Mouse (Mus musculus) gastrocnemius, adult 8-10 months (tissue): ENCODE results near the gene Prkn. TPM values are rescaled to one million over a fixed set of nuclear protein-coding genes. Genes with fewer than 3 reads are reported as not detected.

Experiments
- DNase-seq, 2 experiments: peaks; one replicate each; pipeline ENCODE4 v3.0.0; 2022; ENCODE audit warnings: low spot score in 2 of 2
- total RNA-seq, 4 experiments: library from RNA; stranded (reverse); gene quantifications; 2 replicates each; pipeline ENCODE4 v1.2.4; 2022

Prkn gene
- total RNA-seq, 4 experiments from 2014 or later, result 21.6 to 26.5 (median 23.0) TPM

DNA sequence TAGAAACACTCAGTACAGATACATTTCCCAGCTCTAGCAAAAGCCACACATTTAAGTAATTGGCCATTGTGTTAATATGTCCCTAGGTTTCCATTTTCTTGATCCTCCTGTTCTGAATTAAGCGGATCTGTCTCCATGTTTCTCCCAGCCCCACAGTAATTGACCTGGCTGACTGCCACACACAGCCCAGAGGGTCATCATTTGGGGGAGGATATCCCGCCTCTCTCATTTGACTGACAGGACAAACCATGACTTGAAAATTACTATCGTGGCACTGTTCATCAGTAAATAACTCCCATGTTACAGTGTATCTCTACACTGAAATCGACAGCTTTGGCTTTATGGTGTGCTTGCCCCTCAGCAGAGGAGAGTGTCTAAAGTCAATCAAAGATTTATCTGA, 146.9 kb downstream of the Prkn start:
- no peak for DNase-seq

DNA sequence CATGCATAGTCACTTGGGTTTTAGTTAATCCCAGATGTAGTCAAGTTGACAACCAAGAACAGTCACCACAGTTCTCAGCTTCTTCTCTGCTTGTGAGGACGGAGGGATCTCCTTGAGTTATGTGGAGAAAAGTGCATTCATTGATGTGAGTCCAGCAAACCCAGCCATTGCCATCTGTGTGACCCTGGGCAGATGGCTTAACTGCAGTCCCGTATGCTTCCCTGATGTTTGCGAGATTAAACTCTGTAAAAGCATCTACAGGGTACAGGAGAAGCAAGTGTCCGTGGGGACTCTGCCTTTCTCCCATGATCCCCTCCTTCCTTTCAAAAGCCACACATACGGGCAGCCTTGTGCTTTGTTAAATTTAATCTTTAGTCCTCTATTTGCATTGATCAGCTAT, 157.1 kb downstream of the Prkn start:
- DNase-seq, result no peak

DNA sequence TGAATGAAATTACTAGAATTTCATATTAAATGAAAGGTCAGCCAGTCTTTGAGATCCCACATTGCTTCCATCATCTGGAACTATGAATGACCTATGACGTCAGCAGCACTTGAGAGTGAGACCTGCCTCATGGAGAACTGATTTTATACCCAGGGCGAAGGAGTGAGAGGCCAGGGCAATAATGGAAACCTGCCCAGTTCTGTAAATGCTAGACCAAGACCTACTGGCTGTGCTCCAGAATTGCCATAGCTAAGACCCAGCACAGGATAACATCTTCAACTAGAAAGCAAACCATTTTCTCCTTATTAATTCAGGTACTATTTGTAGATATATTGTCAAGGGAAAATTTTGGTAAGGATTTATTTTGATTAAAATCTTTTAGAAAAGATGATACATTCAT, 183.2 kb downstream of the Prkn start:
- DNase-seq, result no peak

DNA sequence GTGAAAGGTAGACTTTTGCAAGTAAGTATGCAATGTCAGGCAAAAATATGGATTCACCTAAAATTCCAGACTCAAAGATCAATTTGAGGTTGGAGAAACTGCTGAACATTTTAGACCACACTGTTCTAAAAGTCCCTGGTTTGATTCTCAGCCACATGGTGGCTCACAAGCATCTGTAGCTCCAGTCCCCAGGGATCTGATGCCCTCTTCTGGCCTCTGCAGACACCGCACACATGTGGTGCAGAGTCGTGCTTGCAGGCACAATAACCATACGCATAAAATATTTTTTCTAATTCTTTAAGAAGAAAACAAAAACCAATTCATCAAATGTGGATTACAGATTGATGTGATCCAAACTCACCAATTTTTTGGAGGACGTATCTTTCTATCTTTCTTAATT, 189.2 kb downstream of the Prkn start:
- DNase-seq, result no peak

DNA sequence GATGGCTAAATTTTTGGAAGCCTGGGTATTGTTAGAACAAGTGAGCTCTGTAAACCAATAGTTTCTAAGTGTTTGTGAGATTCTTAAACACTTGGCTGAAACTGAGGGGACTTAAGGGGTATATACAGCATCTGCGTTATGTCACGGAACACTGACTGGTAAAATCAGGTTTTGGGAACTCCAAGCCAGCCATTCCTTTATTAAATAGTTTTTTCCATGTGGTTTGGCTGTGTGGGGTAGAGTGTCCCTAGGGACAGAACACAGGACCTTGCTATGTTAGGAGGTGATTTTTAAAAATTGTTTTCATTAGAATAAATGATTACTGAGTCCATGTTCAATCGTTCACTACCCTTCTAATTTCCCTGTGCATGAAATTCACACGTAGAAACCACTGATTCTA, 190.8 kb downstream of the Prkn start:
- DNase-seq, result no peak

DNA sequence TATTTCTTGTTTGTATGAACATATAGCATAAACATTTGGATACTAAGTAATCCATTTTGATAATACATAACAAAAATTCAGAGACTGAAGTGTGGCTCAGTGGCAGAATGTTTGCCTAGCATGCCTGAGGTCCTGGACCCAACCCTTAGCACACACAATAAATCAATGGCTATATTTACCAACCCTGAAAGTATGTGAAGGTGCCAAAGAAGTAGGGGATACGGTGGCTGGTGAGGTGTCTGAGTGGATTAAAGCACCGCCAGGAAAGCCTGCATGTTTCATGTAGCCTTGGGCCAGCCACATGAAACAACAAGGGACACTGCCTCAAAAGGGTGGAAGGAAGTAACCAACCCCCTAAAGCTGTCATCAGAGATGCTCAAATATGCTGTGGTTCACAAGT, 192.2 kb downstream of the Prkn start:
- DNase-seq, result no peak

DNA sequence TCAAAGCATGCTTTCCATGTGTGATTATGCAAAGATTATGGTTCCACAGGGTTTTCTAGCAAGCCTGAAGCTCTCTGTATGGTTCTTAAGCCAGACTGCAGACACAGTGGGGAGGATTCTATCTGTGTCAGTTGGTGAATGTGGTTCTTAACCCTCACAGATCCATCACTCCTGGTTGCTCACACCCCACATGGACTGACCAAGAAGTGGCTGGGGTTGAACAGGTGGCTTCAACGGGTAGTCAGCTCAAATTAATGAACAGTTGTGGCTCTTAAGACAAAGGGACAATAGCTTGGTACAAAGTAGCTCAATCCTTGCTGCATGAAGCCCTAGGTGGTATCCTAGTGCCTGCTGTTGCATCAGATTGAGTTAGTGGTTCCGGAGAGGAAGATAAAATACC, 193.4 kb downstream of the Prkn start:
- DNase-seq, result no peak

DNA sequence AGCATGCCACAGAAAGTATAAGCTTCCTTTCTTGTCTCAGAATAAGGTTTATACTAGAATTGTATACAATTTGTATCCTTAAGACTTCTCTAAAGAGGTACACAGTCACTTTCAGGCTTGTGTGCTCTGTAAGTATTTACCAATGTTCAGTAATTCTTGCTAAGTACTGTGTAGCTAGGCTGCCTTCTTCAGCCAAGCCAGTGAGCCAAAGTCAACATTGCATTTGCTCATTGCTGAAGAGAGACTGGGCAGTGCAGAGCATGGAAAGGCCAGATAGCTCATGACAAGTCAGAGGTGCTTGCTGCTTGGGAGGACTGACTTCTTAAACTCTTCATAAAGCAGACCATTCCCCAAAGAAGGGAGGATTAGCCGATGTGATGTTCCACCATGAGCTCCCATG, 198.1 kb downstream of the Prkn start:
- no peak for DNase-seq

DNA sequence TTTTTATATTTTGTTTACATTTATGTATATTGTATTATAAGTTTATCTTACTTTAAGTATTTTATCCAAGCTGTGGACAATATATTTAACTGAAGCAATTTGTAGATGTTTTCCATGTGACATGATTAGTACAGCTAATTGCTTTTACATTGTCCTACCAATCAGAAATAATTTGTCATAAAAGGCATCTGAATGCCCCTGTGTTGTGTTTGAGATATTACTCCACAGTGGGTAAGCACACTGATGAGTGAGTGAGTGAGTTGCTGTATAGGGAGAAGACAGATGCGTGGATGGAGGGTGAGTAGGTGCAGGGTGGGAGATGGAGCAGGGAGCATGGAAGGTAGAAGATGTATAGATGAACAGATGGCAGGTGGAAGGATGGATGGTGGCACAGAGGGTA, 218.8 kb downstream of the Prkn start:
- DNase-seq, result no peak

DNA sequence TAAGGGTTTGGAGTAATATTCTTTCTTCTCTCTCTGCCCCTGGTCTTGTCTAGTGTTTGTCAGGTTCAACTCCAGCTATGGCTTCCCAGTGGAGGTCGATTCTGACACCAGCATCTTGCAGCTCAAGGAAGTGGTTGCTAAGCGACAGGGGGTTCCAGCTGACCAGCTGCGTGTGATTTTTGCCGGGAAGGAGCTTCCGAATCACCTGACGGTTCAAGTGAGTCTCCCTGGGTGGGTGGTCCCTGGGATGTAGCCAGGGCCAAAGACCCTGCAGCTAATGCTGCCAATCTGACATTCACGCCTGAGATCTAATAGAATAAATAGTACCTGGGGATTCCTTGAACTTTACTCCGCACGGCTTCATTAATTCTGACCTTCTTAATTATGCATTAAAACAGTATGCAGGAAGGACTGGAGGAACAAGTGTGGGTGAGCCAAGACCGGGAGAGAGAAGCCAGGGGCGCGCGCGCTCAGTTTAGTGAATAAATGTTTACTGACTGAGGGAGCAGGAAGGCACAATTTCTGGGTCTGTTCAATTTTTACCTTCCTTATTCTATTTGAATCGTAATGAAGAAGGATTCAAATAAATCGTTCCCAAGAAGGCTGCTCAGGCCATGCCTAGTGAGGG, 227.0 kb downstream of the Prkn start:
- no peak for DNase-seq

DNA sequence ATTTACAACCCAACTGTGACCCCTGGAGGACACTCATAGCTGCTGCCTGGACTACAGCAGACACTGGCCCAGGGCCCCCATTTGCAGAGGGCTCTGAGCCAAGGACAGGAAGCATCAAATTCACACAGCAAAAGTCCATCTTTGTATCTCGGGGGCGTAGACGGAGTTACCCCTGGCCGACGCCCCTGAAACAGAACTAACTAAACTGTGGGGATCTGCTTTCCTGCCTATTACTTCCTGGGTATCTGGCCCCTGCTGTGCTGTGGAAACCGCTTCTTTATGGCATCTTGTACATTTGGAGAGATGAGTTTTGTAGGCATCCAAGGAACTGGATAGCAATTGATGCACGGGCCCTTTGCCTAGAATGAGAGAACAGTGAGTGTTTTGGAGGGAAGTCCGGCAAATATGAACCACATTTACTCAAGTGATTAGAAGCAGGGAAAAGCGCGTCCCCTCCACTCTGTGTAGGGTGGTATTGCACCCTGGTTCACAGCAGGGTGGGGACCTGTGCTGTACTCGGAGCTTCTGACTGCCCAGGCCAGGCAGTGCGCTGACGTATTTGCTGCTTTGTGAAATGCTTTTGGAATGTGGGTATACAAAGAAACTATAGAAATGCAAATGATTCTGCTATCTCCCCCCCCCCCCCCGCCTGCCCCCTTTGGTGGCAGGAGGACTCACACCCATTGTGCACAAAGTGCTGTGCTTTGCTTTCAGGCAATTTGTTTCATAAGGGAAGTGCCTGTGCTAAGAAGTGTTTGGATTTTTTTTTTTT, 227.7 kb downstream of the Prkn start:
- peak; percentile 34 to 44 for DNase-seq

DNA sequence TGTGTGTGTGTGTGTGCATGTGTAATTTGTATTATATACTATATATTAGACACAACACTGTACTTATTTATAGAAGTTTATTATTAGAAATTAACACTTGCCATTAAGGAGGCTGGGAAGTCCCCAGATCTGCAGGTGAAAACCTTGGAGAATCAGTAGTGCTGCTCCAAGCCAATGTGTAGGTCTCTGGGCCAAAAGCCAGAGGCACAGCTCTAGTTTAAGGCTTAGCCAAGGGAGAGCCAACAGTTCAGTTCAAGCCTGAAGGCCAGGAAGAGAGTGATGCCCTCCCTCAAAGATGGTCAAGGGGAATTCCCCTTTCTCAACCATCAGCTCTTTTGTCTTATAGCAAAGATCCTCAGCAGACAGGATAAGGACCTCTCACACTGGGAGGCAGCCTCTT, 230.8 kb downstream of the Prkn start:
- no peak for DNase-seq

DNA sequence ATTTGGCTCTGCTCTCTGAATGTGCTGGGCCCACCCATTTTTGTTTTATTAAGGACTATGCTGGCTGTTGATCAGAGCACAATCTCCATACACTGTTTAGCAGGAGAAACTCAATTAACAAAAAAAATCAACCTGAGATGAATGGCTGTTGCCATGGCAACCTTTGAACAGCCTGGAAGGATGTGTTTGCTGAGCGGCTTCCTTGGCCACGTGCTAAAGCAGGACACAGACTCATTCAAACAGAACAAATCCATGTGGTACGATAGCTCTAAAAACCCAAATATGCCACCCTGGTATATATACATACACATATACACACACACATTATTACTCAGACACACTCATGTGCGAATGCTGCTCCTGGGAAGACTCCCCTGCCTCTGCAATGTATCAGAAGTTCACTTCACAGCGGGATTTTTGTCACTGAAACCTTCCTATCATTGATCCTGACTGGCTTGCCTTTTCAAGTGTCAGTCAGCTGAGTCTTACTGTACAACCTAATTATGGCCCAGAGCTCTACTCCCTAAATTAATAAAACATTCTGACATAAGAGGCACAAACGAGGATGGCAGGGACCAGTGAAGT, 236.2 kb downstream of the Prkn start:
- no peak for DNase-seq

DNA sequence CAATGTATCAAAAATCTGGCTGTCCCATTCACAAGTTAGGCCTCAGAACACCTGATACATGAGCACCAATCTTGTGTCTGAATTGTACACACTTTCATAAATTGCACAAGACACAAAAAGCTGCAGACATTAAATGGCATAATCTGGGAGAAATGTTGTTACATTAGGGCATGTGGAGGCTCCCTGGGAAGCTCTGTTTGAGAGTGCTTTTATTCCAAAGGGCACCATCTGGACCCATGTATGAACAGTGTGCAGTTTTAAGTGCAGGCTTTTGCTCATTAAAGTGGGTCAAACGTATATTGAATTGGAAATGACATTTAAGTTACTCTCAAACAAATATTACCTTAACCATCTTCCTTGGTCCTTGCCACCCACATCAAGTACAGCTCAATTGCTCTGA, 246.3 kb downstream of the Prkn start:
- no peak for DNase-seq

DNA sequence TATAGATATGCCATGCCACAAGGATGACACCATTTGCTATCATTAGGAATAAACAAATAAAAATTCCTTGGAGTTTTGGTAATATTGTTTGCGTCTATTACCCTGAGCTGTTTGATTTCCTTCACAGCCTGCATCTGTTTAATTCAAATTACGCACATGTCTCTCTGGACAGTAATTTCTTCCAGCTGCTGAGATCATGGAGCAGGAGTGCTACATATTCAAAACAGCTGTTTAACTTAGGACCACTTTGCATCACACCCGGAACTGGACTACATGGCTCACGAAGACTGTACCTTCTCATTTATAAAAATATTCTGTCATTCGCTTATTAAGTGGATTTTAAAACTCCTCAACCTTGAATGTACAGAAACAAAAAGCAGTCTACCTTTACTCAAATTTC, 246.9 kb downstream of the Prkn start:
- no peak for DNase-seq

DNA sequence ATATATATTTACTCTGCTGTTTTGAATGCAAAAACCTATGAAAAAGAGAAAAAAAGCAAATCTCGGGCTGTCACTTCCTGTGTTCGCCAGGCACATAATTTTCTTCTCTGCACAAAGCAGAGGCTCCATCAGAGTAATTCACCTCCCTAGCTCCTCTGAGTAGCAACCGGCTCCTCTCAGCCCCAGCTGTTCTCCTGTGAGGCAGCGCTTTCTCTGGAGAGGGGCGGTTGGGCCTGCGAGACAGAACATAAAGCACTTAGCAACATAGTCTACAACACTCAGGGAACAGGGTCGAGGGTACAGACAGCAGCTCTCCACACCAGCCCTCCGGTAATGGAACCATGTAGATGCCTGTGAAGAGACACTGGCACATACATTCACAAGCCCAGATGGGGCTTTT, 247.6 kb downstream of the Prkn start:
- no peak for DNase-seq

DNA sequence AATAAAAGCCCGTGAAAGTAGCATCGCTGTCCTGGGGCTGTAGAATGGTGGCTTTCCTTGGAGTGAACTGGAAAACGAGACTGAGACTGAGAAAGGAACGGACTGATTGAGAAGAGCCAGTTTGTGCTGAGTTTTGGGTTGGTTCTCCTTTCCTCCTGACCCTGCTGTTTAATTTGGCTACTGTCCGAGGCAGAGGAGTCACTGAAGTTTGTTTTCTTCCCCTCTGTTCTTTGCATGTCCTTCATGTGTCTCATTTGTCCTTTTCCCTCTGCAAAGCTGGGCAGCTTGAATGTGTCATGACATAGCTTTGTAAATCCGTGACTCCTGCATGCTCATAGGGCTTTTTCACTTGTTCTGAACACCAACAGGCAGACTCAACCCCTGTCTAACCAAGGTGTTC, 249.2 kb downstream of the Prkn start:
- no peak for DNase-seq

DNA sequence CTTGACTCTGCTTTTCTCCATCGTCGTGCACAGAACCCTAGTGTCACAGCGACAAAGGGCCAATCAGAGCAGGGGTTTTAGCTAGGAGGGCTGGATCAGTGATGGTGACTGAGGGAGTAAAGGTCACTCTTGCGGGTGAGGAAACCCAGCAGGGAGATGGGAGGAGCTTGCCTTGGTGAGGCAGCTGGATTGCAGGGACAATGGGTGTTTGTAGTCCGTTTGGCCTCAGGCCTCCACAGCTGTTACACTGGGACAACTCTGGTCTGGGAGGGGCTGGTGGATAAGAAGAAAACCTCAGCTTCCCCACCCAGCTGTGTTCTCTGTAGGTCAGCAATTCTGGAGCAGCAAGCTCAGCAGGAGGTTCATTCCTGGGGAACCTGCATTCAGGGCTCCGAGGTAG, 252.7 kb downstream of the Prkn start:
- DNase-seq, result peak in 1 of 2 experiments; percentile 23

DNA sequence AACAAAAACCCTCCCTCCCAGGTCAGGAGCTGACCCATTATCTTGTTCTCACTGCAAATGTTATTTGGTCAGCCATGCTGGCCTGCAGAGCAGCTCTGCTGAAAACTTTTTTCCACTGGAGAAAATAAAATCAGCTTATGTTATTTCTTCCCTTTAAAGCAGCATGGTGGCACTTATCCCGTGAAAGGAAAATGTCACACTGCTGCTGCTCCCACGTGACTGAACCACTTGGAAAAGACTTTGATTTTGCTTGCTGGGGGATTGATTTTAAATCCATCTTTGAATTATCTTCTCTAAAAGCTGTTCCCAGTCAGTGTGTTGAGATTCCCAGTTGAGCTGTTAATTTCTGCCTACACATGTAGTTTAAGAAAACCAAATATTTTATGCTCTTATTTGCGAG, 253.1 kb downstream of the Prkn start:
- no peak for DNase-seq

DNA sequence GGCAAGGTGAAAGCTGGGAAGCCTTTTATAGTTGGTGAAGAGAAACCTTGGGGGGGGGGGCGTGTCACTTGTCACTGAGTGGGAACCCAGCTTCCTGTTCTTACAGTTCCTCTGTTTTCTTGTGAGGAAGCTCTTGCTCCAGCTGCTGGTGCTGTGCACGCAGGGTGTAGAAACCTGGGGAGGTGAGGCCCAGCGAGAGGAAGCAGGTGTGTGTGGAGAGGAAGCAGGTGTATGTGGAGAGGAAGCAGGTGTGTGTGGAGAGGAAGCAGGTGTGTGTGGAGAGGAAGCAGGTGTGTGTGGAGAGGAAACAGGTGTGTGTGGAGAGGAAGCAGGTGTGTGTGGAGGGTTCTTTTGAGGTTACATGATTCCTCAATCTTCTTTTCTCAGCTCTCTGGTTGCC, 266.8 kb downstream of the Prkn start:
- DNase-seq, result no peak

DNA sequence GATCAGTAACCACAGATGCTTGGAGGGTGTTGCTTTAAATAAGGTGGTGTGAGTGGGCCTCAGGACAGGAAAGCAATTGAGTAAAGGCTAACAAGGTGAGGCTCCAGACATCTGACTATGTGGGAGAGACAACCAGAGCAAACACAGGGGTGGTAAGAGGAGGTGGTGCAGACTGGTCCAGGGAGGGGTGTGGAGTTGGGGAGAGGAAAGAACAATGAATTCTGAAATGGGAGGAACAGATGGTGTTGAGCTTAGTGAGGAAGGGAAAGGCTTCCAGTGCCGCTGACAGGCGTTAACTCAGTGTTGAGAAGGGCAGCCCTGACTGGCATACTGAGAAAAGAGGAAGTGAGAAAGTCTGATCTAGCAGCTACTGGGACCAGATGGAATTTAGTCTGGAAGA, 267.7 kb downstream of the Prkn start:
- DNase-seq, result no peak

DNA sequence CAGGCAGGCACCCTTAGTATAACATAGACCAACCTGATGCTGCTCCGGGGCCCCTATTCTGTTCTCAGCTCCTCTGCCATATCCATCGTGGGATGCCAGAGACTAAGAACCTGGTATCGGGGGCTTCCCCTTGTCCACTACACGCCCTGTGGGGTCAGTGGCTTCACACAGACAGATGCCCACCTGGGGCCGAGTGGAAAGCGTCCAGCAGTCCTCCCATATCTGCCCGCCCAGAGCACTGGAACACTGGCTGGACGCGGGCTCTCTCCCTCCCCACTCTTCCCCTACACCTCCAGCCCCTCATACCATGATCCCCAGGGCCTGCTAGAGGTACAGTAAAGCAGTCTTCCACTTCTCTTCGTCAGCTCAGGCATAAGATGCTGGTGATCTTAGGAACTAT, 277.3 kb downstream of the Prkn start:
- DNase-seq, result no peak

DNA sequence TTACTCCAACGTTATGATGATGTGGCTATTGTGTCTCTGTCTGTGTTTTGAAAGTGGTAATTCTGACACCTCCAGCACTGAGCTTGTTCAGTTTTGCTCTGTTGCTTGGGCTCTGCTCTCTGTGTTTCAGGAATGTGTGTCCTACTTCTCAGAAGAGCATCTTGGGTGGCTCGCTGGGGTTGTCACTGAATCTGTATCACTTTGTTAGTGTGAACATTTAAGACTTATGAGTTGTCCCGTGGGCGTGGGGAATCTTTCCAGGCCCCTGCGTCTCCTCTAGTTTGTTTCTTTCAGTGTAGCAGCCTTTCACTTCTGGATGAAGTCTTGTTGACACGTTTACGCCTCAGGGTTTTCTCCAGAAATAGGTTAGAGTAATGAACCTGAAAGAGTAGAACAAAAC, 283.9 kb downstream of the Prkn start:
- DNase-seq, result no peak
